Mouse (Mus musculus): ENCODE results near the gene Trpm3.

DNA sequence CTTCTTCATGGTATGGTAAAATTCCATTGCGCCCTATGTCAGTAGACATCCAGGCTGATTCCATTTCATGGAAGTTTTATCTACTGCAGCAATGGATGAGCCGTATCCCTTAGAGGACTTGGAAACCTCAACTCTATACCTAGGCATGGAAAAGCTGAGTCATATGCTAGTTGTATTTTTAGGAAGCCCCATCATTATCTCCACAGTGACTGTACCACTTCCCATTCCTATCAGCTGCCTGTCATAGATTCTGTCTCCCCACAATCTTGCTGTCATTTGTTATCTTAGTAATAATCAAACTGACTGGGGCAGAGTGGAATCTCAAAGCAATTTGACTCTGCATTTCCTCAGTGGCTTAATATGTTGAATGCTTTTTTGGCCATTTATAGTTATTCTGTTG is 169.2 kb downstream of the Trpm3 start:
- TF ChIP-seq POLR2A (IDR thresholded peaks at IDR 0.05; ENCODE audit: extremely low read depth, insufficient read depth, low read length) (no peak), CTCF (IDR thresholded peaks at IDR 0.05; ENCODE audit: low read depth, low read length) (no peak)

Data from liver, adult 2 months (tissue).